Mouse (Mus musculus): ENCODE measurements at regions not wholly inside any gene's neighbourhood (a gene's known extent, or its start where the extent isn't known, plus 50 kb on each side); places are given as distances from the start of the nearest gene placed in this dataset.
A peak's percentile ranks its signal among the peaks of the same experiment; 100 is the strongest.

GRCm38 (mm10) chr13:102326003-102326402 lies 367.4 kb upstream of the Cd180 start:
- ATAC-seq (ENCODE audit: low read depth), result no peak
- H3K9ac ChIP-seq, result no peak overlapping the region
- H3K4me2 ChIP-seq, result no peak overlapping the region
- 91% methylated on average over 2 of the region's 2 CpGs for WGBS
- H3K9me3 ChIP-seq, result no peaks in the 10 kb centered on the region
- H3K4me1 ChIP-seq (replicated peaks), result no peaks in the 10 kb centered on the region
- no peak overlapping the region for H3K4me3 ChIP-seq
- H3K27me3 ChIP-seq, result peaks cover 4% of the 10 kb centered on the region; the same call in 1 of the 2 replicates
- no peaks in the 10 kb centered on the region for H3K36me3 ChIP-seq
- H3K27ac ChIP-seq (replicated peaks), result no peak overlapping the region

GRCm38 (mm10) chr13:102326544-102326943 lies 366.8 kb upstream of the Cd180 start:
- no peak overlapping the region for H3K4me3 ChIP-seq
- ATAC-seq (ENCODE audit: low read depth), result no peak

GRCm38 (mm10) chr13:102333667-102334066 lies 359.7 kb upstream of the Cd180 start:
- ATAC-seq (ENCODE audit: low read depth), result peak; percentile 58
- 21% methylated on average over 1 of the region's 1 CpGs for WGBS
- peak overlapping the region; percentile 36 for H3K4me2 ChIP-seq
- peaks cover 21% of the 10 kb centered on the region for H3K4me1 ChIP-seq (replicated peaks)
- H3K27me3 ChIP-seq, result peaks cover 9% of the 10 kb centered on the region
- H3K9me3 ChIP-seq, result 0 out of 2 replicates have a peak, but pooled peaks cover 8% of the 10 kb centered on the region
- H3K4me3 ChIP-seq, result no peak overlapping the region
- H3K36me3 ChIP-seq, result no peaks in the 10 kb centered on the region
- H3K9ac ChIP-seq, result no peak overlapping the region
- H3K27ac ChIP-seq (replicated peaks), result no peak overlapping the region

More at GRCm38 (mm10) chr13:102326544-102326943, 366.8 kb upstream of the Cd180 start:
- Histone ChIP-seq H3K4me2 (no peak overlapping the region), H3K9ac (no peak overlapping the region), H3K9me3 (no peaks in the 10 kb centered on the region), H3K27ac (replicated peaks) (no peak overlapping the region), H3K4me1 (replicated peaks) (no peaks in the 10 kb centered on the region), H3K27me3 (peaks cover 9% of the 10 kb centered on the region), H3K36me3 (no peaks in the 10 kb centered on the region)
- 37% methylated on average over 2 of the region's 2 CpGs for WGBS

- Histone ChIP-seq H3K4me1 (replicated peaks) (peaks cover 21% of the 10 kb centered on the region), H3K9ac (no peak overlapping the region), H3K27me3 (peaks cover 9% of the 10 kb centered on the region), H3K36me3 (no peaks in the 10 kb centered on the region), H3K4me2 (peak overlapping the region; percentile 36), H3K9me3 (0 out of 2 replicates have a peak, but pooled peaks cover 8% of the 10 kb centered on the region), H3K27ac (replicated peaks) (no peak overlapping the region), H3K4me3 (no peak overlapping the region)
- peak; percentile 98 for ATAC-seq (ENCODE audit: low read depth)
- 22% methylated on average over 13 of the region's 13 CpGs for WGBS
These were observed 359.2 kb upstream of the Cd180 start for GRCm38 (mm10) chr13:102334131-102334534.

- Histone ChIP-seq H3K27ac (replicated peaks) (no peak overlapping the region), H3K36me3 (no peaks in the 10 kb centered on the region), H3K4me2 (no peak overlapping the region), H3K4me1 (replicated peaks) (no peaks in the 10 kb centered on the region), H3K27me3 (no peaks in the 10 kb centered on the region), H3K9ac (no peak overlapping the region), H3K4me3 (no peak overlapping the region), H3K9me3 (0 out of 2 replicates have a peak, but pooled peaks cover 3% of the 10 kb centered on the region)
- no peak for ATAC-seq (ENCODE audit: low read depth)
- 93% methylated on average over 2 of the region's 2 CpGs for WGBS
These were observed 350.1 kb upstream of the Cd180 start for GRCm38 (mm10) chr13:102343236-102343635.

- H3K4me1 ChIP-seq (replicated peaks), result no peaks in the 10 kb centered on the region
- no peak overlapping the region for H3K4me3 ChIP-seq
- no peaks in the 10 kb centered on the region for H3K27me3 ChIP-seq
- ATAC-seq (ENCODE audit: low read depth), result no peak
- H3K4me2 ChIP-seq, result no peak overlapping the region
- no peaks in the 10 kb centered on the region for H3K36me3 ChIP-seq
- H3K27ac ChIP-seq (replicated peaks), result no peak overlapping the region
- no peaks in the 10 kb centered on the region for H3K9me3 ChIP-seq
- no peak overlapping the region for H3K9ac ChIP-seq
- 60% methylated on average over 5 of the region's 5 CpGs for WGBS
These were observed 348.6 kb upstream of the Cd180 start for GRCm38 (mm10) chr13:102344606-102345269.

- WGBS, result 92% methylated on average over 1 of the region's 1 CpGs
- H3K27me3 ChIP-seq, result no peaks in the 10 kb centered on the region
- H3K4me2 ChIP-seq, result no peak overlapping the region
- no peaks in the 10 kb centered on the region for H3K36me3 ChIP-seq
- H3K9ac ChIP-seq, result no peak overlapping the region
- no peak overlapping the region for H3K4me3 ChIP-seq
- H3K4me1 ChIP-seq (replicated peaks), result no peaks in the 10 kb centered on the region
- H3K9me3 ChIP-seq, result no peaks in the 10 kb centered on the region
- no peak overlapping the region for H3K27ac ChIP-seq (replicated peaks)
- ATAC-seq (ENCODE audit: low read depth), result no peak
These were observed 343.9 kb upstream of the Cd180 start for GRCm38 (mm10) chr13:102349493-102349892.

GRCm38 (mm10) chr13:102352073-102352854 lies 341.1 kb upstream of the Cd180 start:
- no peaks in the 10 kb centered on the region for H3K4me1 ChIP-seq (replicated peaks)
- no peak overlapping the region for H3K9ac ChIP-seq
- no peaks in the 10 kb centered on the region for H3K27me3 ChIP-seq
- WGBS, result 58% methylated on average over 10 of the region's 10 CpGs
- no peak overlapping the region for H3K27ac ChIP-seq (replicated peaks)
- H3K36me3 ChIP-seq, result no peaks in the 10 kb centered on the region
- H3K4me2 ChIP-seq, result no peak overlapping the region
- no peaks in the 10 kb centered on the region for H3K9me3 ChIP-seq
- H3K4me3 ChIP-seq, result no peak overlapping the region
- no peak for ATAC-seq (ENCODE audit: low read depth)

- Histone ChIP-seq H3K36me3 (no peaks in the 10 kb centered on the region), H3K9me3 (no peaks in the 10 kb centered on the region), H3K4me3 (no peak overlapping the region), H3K4me2 (no peak overlapping the region), H3K9ac (no peak overlapping the region), H3K4me1 (replicated peaks) (no peaks in the 10 kb centered on the region), H3K27ac (replicated peaks) (no peak overlapping the region), H3K27me3 (no peaks in the 10 kb centered on the region)
- no peak for ATAC-seq (ENCODE audit: low read depth)
- 51% methylated on average over 1 of the region's 1 CpGs for WGBS
These were observed 337.8 kb upstream of the Cd180 start for GRCm38 (mm10) chr13:102355569-102355968.

GRCm38 (mm10) chr13:102372451-102373082 lies 320.8 kb upstream of the Cd180 start:
- Histone ChIP-seq H3K27me3 (0 out of 2 replicates have a peak, but pooled peaks cover 4% of the 10 kb centered on the region), H3K9me3 (no peaks in the 10 kb centered on the region), H3K4me2 (no peak overlapping the region), H3K9ac (no peak overlapping the region), H3K36me3 (no peaks in the 10 kb centered on the region), H3K4me1 (replicated peaks) (no peaks in the 10 kb centered on the region; the same call in 1 of the 2 replicates), H3K4me3 (no peak overlapping the region), H3K27ac (replicated peaks) (no peak overlapping the region)
- no peak for ATAC-seq (ENCODE audit: low read depth)
- 36% methylated on average over 4 of the region's 4 CpGs for WGBS

- 92% methylated on average over 2 of the region's 2 CpGs for WGBS
These were observed 312.7 kb upstream of the Cd180 start for GRCm38 (mm10) chr13:102380667-102381066.

GRCm38 (mm10) chr13:102391911-102392310 lies 301.4 kb upstream of the Cd180 start:
- no peak for ATAC-seq (ENCODE audit: low read depth)
- 64% methylated on average over 2 of the region's 2 CpGs for WGBS

More at GRCm38 (mm10) chr13:102380667-102381066, 312.7 kb upstream of the Cd180 start:
- no peak overlapping the region for H3K27ac ChIP-seq (replicated peaks)
- H3K4me1 ChIP-seq (replicated peaks), result no peaks in the 10 kb centered on the region
- no peak overlapping the region for H3K9ac ChIP-seq
- H3K27me3 ChIP-seq, result 0 out of 2 replicates have a peak, but pooled peaks cover 3% of the 10 kb centered on the region
- H3K36me3 ChIP-seq, result no peaks in the 10 kb centered on the region
- no peak overlapping the region for H3K4me2 ChIP-seq
- no peak for ATAC-seq (ENCODE audit: low read depth)
- H3K4me3 ChIP-seq, result no peak overlapping the region
- H3K9me3 ChIP-seq, result no peaks in the 10 kb centered on the region

More at GRCm38 (mm10) chr13:102391911-102392310, 301.4 kb upstream of the Cd180 start:
- Histone ChIP-seq H3K9me3 (no peaks in the 10 kb centered on the region), H3K27me3 (0 out of 2 replicates have a peak, but pooled peaks cover 10% of the 10 kb centered on the region), H3K4me1 (replicated peaks) (peaks cover 10% of the 10 kb centered on the region), H3K9ac (no peak overlapping the region), H3K4me2 (no peak overlapping the region), H3K27ac (replicated peaks) (no peak overlapping the region), H3K4me3 (no peak overlapping the region), H3K36me3 (no peaks in the 10 kb centered on the region)
